Mouse (Mus musculus): Measurements from ENCODE around the gene Foxred2. TPM values are rescaled to one million over a fixed set of nuclear protein-coding genes. Genes with fewer than 3 reads are reported as not detected.
A peak's percentile ranks its signal among the peaks of the same experiment; 100 is the strongest.

The Foxred2 gene
- 1.1 and 1.3 TPM in 2 replicates for polyA plus RNA-seq (2016; fragmentation: Nextera tagmentation; extraction: Ambion mirVana)

DNA sequence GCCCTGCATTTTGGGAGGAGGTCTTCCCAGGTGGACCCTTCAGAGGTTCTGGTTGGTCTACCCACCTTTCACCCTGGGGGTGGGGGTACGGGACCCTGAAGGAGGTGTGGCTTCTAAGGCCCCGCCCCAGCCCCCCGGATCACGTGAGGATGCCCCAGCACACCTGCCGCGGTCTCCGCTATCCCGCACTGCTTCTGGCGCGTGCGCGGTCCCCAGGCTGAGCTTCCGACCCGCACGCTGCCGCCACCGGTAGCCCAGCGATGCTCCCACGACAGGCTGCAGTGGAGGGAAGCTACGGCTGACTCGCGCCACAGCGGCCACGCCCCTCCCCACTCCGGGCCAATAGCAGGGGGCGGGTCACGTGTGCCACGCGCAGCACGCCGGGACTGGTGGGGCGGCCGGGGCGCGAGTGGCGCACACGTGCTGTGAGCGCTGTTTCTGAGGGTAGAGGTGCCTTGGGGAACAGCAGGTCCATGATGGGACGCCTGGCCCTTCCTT is at the start of gene Foxred2:
Gene Foxred2 (minus strand): TSS at position 319 of the 498 bp plus-strand sequence.
- Histone ChIP-seq H3K36me3 (peaks cover 33% of the 10 kb centered on the region), H3K4me1 (replicated peaks) (peaks cover 19% of the 10 kb centered on the region), H3K4me2 (peak within 1 kb of the TSS; percentile 74), H3K4me3 (peak within 1 kb of the TSS; percentile 50), H3K9ac (peak within 1 kb of the TSS; percentile 49), H3K27me3 (replicated peaks) (peaks cover 34% of the 10 kb centered on the region), H3K9me3 (replicated peaks) (no peaks in the 10 kb centered on the region), H3K27ac (ENCODE audit: poor library complexity, severe bottlenecking) (no peak within 1 kb of the TSS)
- peak; percentile 84 for ATAC-seq (ENCODE audit: insufficient number of reproducible peaks, low FRiP score)
- under 1% methylated on average over 39 of the region's 39 CpGs for WGBS

DNA sequence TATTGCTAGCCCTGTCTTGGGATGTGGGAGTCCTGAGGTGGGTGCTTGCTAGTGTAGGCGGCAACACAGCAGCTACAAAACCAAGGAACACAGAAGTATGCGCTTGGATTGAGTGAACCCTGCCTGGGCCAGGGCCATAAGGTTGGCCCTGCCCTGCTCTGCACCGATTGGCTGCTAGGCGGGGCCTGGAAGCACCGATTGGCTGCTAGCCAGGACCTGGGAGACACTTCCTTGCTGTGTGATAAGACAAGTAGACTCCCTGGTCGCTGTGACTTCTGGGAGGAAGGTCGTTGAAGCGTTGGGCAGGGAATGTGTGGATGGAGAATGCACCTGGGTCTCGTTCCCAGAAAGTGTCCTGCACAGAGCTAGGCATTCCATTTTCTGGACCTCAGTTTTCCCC is 47.4 kb upstream of the Foxred2 start:
- H3K4me2 ChIP-seq = no peak overlapping the region
- no peak overlapping the region for H3K4me3 ChIP-seq
- H3K36me3 ChIP-seq = no peaks in the 10 kb centered on the region
- no peaks in the 10 kb centered on the region for H3K9me3 ChIP-seq (replicated peaks)
- peak; percentile 61; the same call in 1 of the 2 replicates for ATAC-seq (ENCODE audit: insufficient number of reproducible peaks, low FRiP score)
- 36% methylated on average over 9 of the region's 9 CpGs for WGBS
- H3K27ac ChIP-seq (ENCODE audit: poor library complexity, severe bottlenecking) = no peak overlapping the region
- 0 out of 2 replicates have a peak, but pooled peaks cover 6% of the 10 kb centered on the region for H3K4me1 ChIP-seq (replicated peaks)
- no peaks in the 10 kb centered on the region for H3K27me3 ChIP-seq (replicated peaks)
- no peak overlapping the region for H3K9ac ChIP-seq

DNA sequence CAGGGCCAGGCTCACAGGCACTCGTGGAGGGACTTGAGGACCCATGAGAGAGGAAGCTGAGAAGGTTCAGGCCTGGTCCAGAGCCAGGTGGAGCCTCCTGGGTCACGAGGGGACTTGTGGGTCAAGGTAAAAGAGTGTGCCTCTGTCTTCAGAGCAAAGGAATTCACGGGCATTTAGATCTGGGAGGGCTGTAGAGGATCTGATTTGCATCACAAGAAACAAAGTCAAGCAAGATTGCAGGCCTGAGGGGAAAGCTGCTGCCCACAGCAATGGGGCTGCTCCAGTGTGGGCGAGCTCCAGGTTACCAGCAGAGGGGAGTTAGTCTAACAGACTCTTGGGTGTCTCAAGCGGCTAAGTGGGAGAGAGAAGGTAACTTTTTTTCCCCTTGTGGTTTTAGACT is 44.9 kb upstream of the Foxred2 start:
- Histone ChIP-seq H3K9ac (no peak overlapping the region), H3K27me3 (replicated peaks) (peaks cover 10% of the 10 kb centered on the region; the same call in 1 of the 2 replicates), H3K36me3 (no peaks in the 10 kb centered on the region), H3K9me3 (replicated peaks) (no peaks in the 10 kb centered on the region), H3K4me3 (no peak overlapping the region), H3K4me1 (replicated peaks) (0 out of 2 replicates have a peak, but pooled peaks cover 6% of the 10 kb centered on the region), H3K27ac (ENCODE audit: poor library complexity, severe bottlenecking) (no peak overlapping the region), H3K4me2 (no peak overlapping the region)
- WGBS = 25% methylated on average over 5 of the region's 5 CpGs
- ATAC-seq (ENCODE audit: insufficient number of reproducible peaks, low FRiP score) = no peak

DNA sequence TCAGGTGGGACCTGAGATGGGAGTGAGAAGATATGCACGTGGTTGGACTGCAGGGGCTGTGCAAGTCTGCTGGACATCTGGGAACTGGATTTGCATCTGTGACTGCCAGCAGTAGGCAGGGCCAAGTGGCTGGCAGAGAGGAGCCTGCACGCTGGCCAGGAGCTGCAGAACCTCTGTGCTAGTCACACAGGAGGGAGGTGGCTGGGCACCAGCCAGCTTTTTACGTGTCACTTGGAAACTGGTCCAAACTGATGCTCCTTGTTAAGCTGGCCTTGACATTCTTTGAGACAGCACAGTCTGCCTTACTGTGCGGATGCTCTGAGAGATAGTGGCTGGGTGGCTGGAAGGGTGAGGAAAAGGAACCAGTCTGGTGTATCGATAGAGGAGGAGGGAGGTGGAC is 32.0 kb upstream of the Foxred2 start:
- H3K27me3 ChIP-seq (replicated peaks) = peaks cover 6% of the 10 kb centered on the region; the same call in 1 of the 2 replicates
- H3K27ac ChIP-seq (ENCODE audit: poor library complexity, severe bottlenecking) = no peak overlapping the region
- H3K9ac ChIP-seq = no peak overlapping the region

DNA sequence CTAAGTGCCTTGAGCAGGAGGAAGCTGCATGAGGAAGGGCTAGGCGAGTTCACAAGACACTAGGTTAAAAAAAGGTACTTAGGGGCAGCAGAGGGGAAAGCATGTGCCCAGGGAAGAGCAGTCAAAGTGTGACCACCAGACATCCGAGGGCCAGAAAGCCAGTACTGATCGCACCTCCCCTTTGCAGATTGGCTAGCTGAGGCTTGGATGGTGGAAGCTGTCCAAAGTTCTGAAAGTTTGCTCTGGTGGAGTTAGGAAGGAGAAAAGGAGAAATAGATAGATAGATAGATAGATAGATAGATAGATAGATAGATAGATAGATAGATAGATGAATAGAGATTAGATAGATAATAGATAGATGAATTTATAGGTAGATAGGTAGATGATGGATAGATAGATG is 26.9 kb upstream of the Foxred2 start:
- no peak overlapping the region for H3K4me2 ChIP-seq
- H3K9ac ChIP-seq = no peak overlapping the region
- H3K27ac ChIP-seq (ENCODE audit: poor library complexity, severe bottlenecking) = no peak overlapping the region
- peaks cover 11% of the 10 kb centered on the region for H3K27me3 ChIP-seq (replicated peaks)
- no peaks in the 10 kb centered on the region for H3K36me3 ChIP-seq
- no peak overlapping the region for H3K4me3 ChIP-seq
- H3K4me1 ChIP-seq (replicated peaks) = no peaks in the 10 kb centered on the region
- 26% methylated on average over 3 of the region's 3 CpGs for WGBS
- no peak for ATAC-seq (ENCODE audit: insufficient number of reproducible peaks, low FRiP score)
- no peaks in the 10 kb centered on the region for H3K9me3 ChIP-seq (replicated peaks)

More for the DNA sequence above, 32.0 kb upstream of the Foxred2 start:
- Histone ChIP-seq H3K9me3 (replicated peaks) (no peaks in the 10 kb centered on the region), H3K4me1 (replicated peaks) (no peaks in the 10 kb centered on the region), H3K36me3 (no peaks in the 10 kb centered on the region), H3K4me3 (no peak overlapping the region), H3K4me2 (no peak overlapping the region)
- 66% methylated on average over 5 of the region's 5 CpGs for WGBS
- no peak for ATAC-seq (ENCODE audit: insufficient number of reproducible peaks, low FRiP score)

DNA sequence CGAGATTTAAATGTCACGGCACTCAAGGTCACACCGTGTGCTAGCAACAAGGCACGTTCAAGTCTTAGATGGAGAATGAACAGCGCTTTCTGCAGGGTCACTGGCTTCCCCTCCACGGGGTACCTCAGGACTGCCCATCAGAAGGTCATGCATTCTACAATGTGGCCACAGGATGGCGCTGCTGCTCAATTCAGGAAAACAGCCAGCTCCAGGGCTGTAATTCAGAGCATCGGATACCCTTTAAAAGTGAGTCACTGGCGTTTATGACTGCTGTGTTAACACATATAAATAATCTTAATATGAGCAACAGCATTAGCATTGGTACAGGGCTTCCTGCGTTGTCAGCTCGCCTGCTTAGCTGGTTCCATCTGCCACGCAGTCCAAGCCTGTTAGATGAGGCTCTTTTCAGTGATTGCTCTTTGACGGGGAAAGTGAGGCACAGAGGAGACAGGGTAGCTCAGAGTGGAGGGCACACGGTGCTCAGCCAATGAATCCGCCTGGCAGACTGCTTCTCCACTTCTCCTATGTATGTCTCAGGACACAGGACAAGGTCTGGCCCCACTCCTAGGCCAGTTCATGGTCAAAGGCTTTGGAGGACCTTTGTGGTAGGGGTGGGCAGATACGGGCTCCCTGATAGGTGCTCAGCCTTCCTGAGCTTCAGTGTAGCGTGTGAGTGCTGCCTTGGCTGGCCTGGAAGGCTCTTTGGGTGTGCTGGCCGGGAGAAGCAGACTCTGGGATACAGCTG is 25.8 kb upstream of the Foxred2 start:
- Histone ChIP-seq H3K27ac (ENCODE audit: poor library complexity, severe bottlenecking) (no peak overlapping the region), H3K27me3 (replicated peaks) (peaks cover 11% of the 10 kb centered on the region), H3K4me2 (no peak overlapping the region), H3K4me3 (no peak overlapping the region), H3K36me3 (no peaks in the 10 kb centered on the region), H3K9me3 (replicated peaks) (no peaks in the 10 kb centered on the region), H3K4me1 (replicated peaks) (no peaks in the 10 kb centered on the region), H3K9ac (no peak overlapping the region)
- peak; percentile 48 for ATAC-seq (ENCODE audit: insufficient number of reproducible peaks, low FRiP score)
- WGBS = 26% methylated on average over 18 of the region's 18 CpGs

DNA sequence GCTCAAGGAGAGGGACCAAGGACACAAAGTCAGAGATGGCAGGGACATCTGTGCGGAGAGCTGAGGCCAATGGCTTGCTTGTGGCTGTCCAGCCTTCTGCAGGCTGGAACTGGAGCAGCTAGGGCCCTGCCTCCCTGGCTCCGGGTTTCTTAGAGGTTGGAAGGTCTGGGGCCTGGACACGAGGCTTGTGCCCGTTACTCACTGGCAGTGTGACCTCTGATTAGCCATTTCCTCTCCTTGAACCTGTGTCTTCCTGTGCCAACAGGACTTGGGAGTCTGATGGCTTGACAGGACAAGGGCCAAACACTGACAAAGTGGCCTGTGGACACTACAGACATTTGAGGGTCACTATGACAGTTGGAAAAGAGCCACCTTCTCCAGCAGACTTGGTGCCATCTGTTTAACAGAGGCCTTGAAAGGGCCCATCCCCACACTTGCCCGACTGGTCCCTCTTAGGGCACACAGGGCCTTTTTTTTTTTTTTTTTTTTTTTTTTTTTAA is 24.7 kb upstream of the Foxred2 start:
- WGBS = 58% methylated on average over 5 of the region's 5 CpGs
- ATAC-seq (ENCODE audit: insufficient number of reproducible peaks, low FRiP score) = no peak
- no peak overlapping the region for H3K27ac ChIP-seq (ENCODE audit: poor library complexity, severe bottlenecking)
- no peak overlapping the region for H3K4me2 ChIP-seq
- no peaks in the 10 kb centered on the region for H3K36me3 ChIP-seq
- no peaks in the 10 kb centered on the region for H3K9me3 ChIP-seq (replicated peaks)
- H3K9ac ChIP-seq = no peak overlapping the region
- H3K27me3 ChIP-seq (replicated peaks) = peaks cover 11% of the 10 kb centered on the region
- no peak overlapping the region for H3K4me3 ChIP-seq
- no peaks in the 10 kb centered on the region for H3K4me1 ChIP-seq (replicated peaks)

DNA sequence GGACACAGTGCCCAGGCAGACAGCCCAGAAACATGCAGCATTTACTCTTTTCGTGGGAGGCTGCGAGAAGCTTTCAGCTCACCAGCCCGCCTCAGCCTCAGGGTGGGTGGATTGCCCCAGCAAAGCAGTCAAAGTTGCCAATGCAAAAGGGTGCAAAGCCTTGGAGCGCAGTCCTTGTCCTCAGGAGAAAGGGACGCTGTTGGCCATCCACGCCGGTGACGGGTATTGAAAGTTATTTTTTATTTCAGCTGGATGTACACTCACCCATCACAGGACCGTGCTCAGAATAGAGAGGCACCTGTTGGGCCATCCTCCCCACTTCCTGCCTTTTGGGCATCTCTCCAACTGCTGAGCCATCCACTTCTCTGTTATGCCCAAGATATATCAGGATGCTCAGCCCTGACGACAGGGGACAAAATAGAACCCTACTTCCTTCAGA is 22.9 kb upstream of the Foxred2 start:
- 75% methylated on average over 10 of the region's 10 CpGs for WGBS
- H3K27ac ChIP-seq (ENCODE audit: poor library complexity, severe bottlenecking) = no peak overlapping the region
- no peak for ATAC-seq (ENCODE audit: insufficient number of reproducible peaks, low FRiP score)

DNA sequence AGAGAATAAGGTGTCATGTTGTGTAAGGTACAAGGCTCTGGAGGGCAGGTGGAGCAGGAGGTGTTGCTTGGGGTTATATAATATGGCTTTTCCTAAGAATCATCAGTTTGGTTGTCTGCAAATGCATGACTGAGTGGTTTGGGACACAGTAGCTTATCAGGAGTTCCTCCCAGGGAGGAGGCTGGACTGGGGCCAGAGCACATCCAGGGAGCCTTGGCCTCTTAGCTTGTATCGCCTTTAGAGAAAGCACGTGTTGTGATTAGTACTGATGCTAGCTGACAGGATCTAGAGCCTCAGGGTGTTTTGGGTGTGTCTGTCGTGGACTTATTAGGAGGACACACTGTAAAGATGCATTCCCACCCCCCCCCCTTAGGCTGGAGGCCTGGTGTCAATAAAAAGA is 21.1 kb upstream of the Foxred2 start:
- Histone ChIP-seq H3K9me3 (replicated peaks) (no peaks in the 10 kb centered on the region), H3K4me1 (replicated peaks) (no peaks in the 10 kb centered on the region), H3K4me2 (no peak overlapping the region), H3K9ac (no peak overlapping the region), H3K27me3 (replicated peaks) (peaks cover 5% of the 10 kb centered on the region), H3K27ac (ENCODE audit: poor library complexity, severe bottlenecking) (no peak overlapping the region), H3K4me3 (no peak overlapping the region), H3K36me3 (no peaks in the 10 kb centered on the region)
- 58% methylated on average over 3 of the region's 3 CpGs for WGBS
- no peak for ATAC-seq (ENCODE audit: insufficient number of reproducible peaks, low FRiP score)

More for the DNA sequence above, 22.9 kb upstream of the Foxred2 start:
- no peaks in the 10 kb centered on the region for H3K36me3 ChIP-seq
- H3K4me2 ChIP-seq = no peak overlapping the region
- no peak overlapping the region for H3K4me3 ChIP-seq
- no peaks in the 10 kb centered on the region for H3K4me1 ChIP-seq (replicated peaks)
- H3K9me3 ChIP-seq (replicated peaks) = no peaks in the 10 kb centered on the region
- H3K9ac ChIP-seq = no peak overlapping the region
- peaks cover 11% of the 10 kb centered on the region for H3K27me3 ChIP-seq (replicated peaks)

DNA sequence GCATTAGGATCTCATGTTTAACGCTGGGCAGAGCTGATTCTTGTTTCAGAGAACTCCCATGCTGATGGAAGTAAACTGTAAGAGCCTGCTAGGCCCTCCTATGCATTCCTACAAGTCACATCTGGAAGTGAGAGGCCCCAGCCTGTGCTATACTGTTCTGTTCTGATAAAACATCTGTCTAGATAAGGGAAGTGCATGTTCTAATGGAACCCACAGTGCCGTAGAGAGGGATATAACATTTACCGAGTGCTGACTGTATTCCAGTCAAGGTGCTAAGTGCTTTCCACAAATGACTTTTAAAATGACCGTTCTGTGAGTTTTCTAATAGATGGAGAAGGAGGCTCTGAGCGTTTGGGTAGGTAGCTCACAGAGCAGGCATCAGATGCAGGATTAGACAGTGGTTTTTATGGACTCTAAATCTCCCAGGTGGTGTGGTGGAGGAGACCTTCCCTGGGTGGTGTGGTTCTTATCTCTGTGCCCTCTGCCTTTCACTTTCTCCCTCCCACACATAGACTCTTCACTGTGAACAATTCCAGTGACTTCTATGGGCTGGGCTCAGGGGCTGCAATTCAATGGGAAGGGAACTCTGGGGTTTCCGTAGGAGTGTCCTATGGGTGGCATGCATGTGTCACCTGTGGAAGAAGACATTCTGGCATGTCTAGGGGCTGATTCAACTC is 17.8 kb upstream of the Foxred2 start:
- H3K4me3 ChIP-seq = no peak overlapping the region
- no peak for ATAC-seq (ENCODE audit: insufficient number of reproducible peaks, low FRiP score)
- H3K4me1 ChIP-seq (replicated peaks) = peaks cover 11% of the 10 kb centered on the region
- H3K27me3 ChIP-seq (replicated peaks) = no peaks in the 10 kb centered on the region; the same call in 1 of the 2 replicates
- no peak overlapping the region for H3K9ac ChIP-seq
- no peak overlapping the region for H3K27ac ChIP-seq (ENCODE audit: poor library complexity, severe bottlenecking)
- no peak overlapping the region for H3K4me2 ChIP-seq
- H3K9me3 ChIP-seq (replicated peaks) = no peaks in the 10 kb centered on the region
- 59% methylated on average over 6 of the region's 6 CpGs for WGBS
- H3K36me3 ChIP-seq = no peaks in the 10 kb centered on the region

Measured in heart, embryonic 12.5 days (tissue).